ENCODE assay signal across 8 mouse cellular contexts in genomic region chr13:64312916-64313289, GRCm38 (mm10). TPM values are rescaled to one million over a fixed set of nuclear protein-coding genes. Genes with fewer than 3 reads are reported as not detected.
DNase-seq lines count a peak whose midpoint lies in the region; ATAC-seq lines count a peak whose summit lies in the region.

No protein-coding gene starts in this region.

- peaks cover 8% of the 10 kb centered on the region for H3K36me3 ChIP-seq in heart, embryonic 14.5 days (ENCODE audit: control insufficient read depth, insufficient read depth, low read length)
- no peaks in the 10 kb centered on the region for H3K36me3 ChIP-seq in hindbrain, embryonic 13.5 days
- H3K36me3 ChIP-seq in midbrain, embryonic 10.5 days = peaks cover 3% of the 10 kb centered on the region; the same call in 1 of the 2 replicates

- peaks cover 13 to 24% of the 10 kb centered on the region in 2 experiments for H3K4me1 ChIP-seq in heart, embryonic 14.5 days (ENCODE audit: control insufficient read depth in 2 of 2, insufficient read depth in 2 of 2, low read length in 2 of 2)
- no peaks in the 10 kb centered on the region; the same call in 1 of the 2 replicates for H3K4me1 ChIP-seq in hindbrain, embryonic 13.5 days (replicated peaks)
- H3K4me1 ChIP-seq in midbrain, embryonic 10.5 days = peaks cover 13% of the 10 kb centered on the region

- no peaks in the 10 kb centered on the region for H3K9me3 ChIP-seq in heart, embryonic 14.5 days (ENCODE audit: control insufficient read depth, low read length)
- no peaks in the 10 kb centered on the region for H3K9me3 ChIP-seq in hindbrain, embryonic 13.5 days
- no peaks in the 10 kb centered on the region for H3K9me3 ChIP-seq in midbrain, embryonic 10.5 days (replicated peaks)

- 2% methylated on average over 2 of the region's 2 CpGs for WGBS in heart, embryonic 14.5 days
- 0% methylated on average over 2 of the region's 2 CpGs for WGBS in hindbrain, embryonic 13.5 days
- WGBS in midbrain, embryonic 10.5 days = 2% methylated on average over 2 of the region's 2 CpGs

- H3K27ac ChIP-seq in heart, embryonic 14.5 days (replicated peaks in 1 of 2; ENCODE audit: control insufficient read depth in 1 of 2, insufficient read depth in 1 of 2, low read depth in 2 of 2, low read length in 2 of 2) = peak overlapping the region; percentile 28 to 98; a peak in 3 of 4 replicates
- no peak overlapping the region; the same call in 1 of the 2 replicates for H3K27ac ChIP-seq in hindbrain, embryonic 13.5 days
- no peak overlapping the region for H3K27ac ChIP-seq in midbrain, embryonic 10.5 days (replicated peaks)

- peak overlapping the region; percentile 64 for H3K9ac ChIP-seq in heart, embryonic 14.5 days (ENCODE audit: low read length)
- peak overlapping the region; percentile 70 for H3K9ac ChIP-seq in hindbrain, embryonic 13.5 days

- ATAC-seq in heart, embryonic 14.5 days (ENCODE audit: insufficient number of reproducible peaks, insufficient read depth, low FRiP score, low read depth) = peak; percentile 8; the same call in 1 of the 2 replicates
- ATAC-seq in hindbrain, embryonic 13.5 days (ENCODE audit: low FRiP score) = peak; percentile 67; the same call in 1 of the 2 replicates

- H3K4me3 ChIP-seq in heart, embryonic 14.5 days (ENCODE audit: control insufficient read depth in 1 of 2, insufficient read depth in 1 of 2, low read depth in 1 of 2, low read length in 2 of 2) = peak overlapping the region; percentile 24 to 75; a peak in 3 of 4 replicates
- H3K4me3 ChIP-seq in hindbrain, embryonic 13.5 days = peak overlapping the region; percentile 63
- H3K4me3 ChIP-seq in midbrain, embryonic 10.5 days = peak overlapping the region; percentile 73

- no peaks in the 10 kb centered on the region for H3K27me3 ChIP-seq in heart, embryonic 14.5 days (ENCODE audit: control insufficient read depth, insufficient read depth, low read length)
- H3K27me3 ChIP-seq in hindbrain, embryonic 13.5 days = no peaks in the 10 kb centered on the region
- no peaks in the 10 kb centered on the region for H3K27me3 ChIP-seq in midbrain, embryonic 10.5 days (ENCODE audit: low read depth, poor library complexity, severe bottlenecking)

- DNase-seq in heart, adult 18-20 months = no peak
- DNase-seq in MEL-GATA-1-ER (ENCODE audit: extremely low read depth, low read depth) = peak; percentile 48
- no peak for DNase-seq in midbrain, embryonic 10.5 days (ENCODE audit: low spot score)
- no peak for DNase-seq in adrenal gland, postnatal 4 days (ENCODE audit: low spot score in 2 of 2)
- no peak for DNase-seq in thymus, postnatal 14 days
- no peak for DNase-seq in spleen, postnatal 14 days (ENCODE audit: low spot score in 2 of 2)

- peak overlapping the region; percentile 73 for H3K4me2 ChIP-seq in heart, embryonic 14.5 days (ENCODE audit: low read length)
- peak overlapping the region; percentile 57 for H3K4me2 ChIP-seq in hindbrain, embryonic 13.5 days

RNA-seq across cellular contexts. Expression of gene Aaed1, which starts 0.4 kb away (rescaled TPM):
- polyA plus RNA-seq in heart, embryonic 14.5 days (2014; fragmentation: Nextera tagmentation; extraction: Ambion mirVana) = 72.1 and 78.3 TPM in 2 replicates
- total RNA-seq in heart, adult 18-20 months (2021) = 10 to 100 TPM; 57.7 to 58.6 TPM
- polyA plus RNA-seq in hindbrain, embryonic 13.5 days (2015; fragmentation: Nextera tagmentation; extraction: Ambion mirVana) = 15.8 and 16.7 TPM in 2 replicates
- polyA plus RNA-seq in midbrain, embryonic 10.5 days (2016; fragmentation: Nextera tagmentation; extraction: Ambion mirVana) = 22.9 and 25.3 TPM in 2 replicates
- total RNA-seq in adrenal gland, postnatal 4 days (2021) = 10 to 100 TPM; 42.7 to 43.8 TPM

RNA-seq across cellular contexts. Expression of gene Cdc14b, which starts 37.8 kb away (rescaled TPM):
- 15.7 and 21.0 TPM in 2 replicates for polyA plus RNA-seq in heart, embryonic 14.5 days (2014; fragmentation: Nextera tagmentation; extraction: Ambion mirVana)
- total RNA-seq in heart, adult 18-20 months (2021) = 10 to 100 TPM in 1 of 2 experiments, 1 to 10 TPM in 1; 8.6 to 10.9 TPM
- 4.2 and 4.3 TPM in 2 replicates for polyA plus RNA-seq in hindbrain, embryonic 13.5 days (2015; fragmentation: Nextera tagmentation; extraction: Ambion mirVana)
- polyA plus RNA-seq in midbrain, embryonic 10.5 days (2016; fragmentation: Nextera tagmentation; extraction: Ambion mirVana) = 9.5 and 12.6 TPM in 2 replicates
- total RNA-seq in adrenal gland, postnatal 4 days (2021) = 10 to 100 TPM; 11.0 to 11.5 TPM

RNA-seq across cellular contexts. Expression of gene Ctsl, which starts 57.8 kb away (rescaled TPM):
- polyA plus RNA-seq in heart, embryonic 14.5 days (2014; fragmentation: Nextera tagmentation; extraction: Ambion mirVana) = 284 and 288 TPM in 2 replicates
- total RNA-seq in heart, adult 18-20 months (2021) = 100 to 1,000 TPM; 218 to 254 TPM
- polyA plus RNA-seq in hindbrain, embryonic 13.5 days (2015; fragmentation: Nextera tagmentation; extraction: Ambion mirVana) = 129 and 131 TPM in 2 replicates
- 143 and 159 TPM in 2 replicates for polyA plus RNA-seq in midbrain, embryonic 10.5 days (2016; fragmentation: Nextera tagmentation; extraction: Ambion mirVana)
- 100 to 1,000 TPM; 275 to 276 TPM for total RNA-seq in adrenal gland, postnatal 4 days (2021)

Comparison
In these comparisons a context has a peak if more than half of its experiments do, and no peak if none do; other contexts are left out.
1. H3K27ac ChIP-seq: peak in heart, embryonic 14.5 days (2 of 2); none in hindbrain, embryonic 13.5 days (single experiment) and midbrain, embryonic 10.5 days (single experiment).
2. Peak in every context shown above with its lines, with median percentiles within 50 percentile points of each other: H3K4me3 ChIP-seq.